Mouse (Mus musculus) small intestine, adult 2 months (tissue): Measurements from ENCODE around the gene Neb. TPM values are rescaled to one million over a fixed set of nuclear protein-coding genes. Genes with fewer than 3 reads are reported as not detected.
"Not testable (repeated sequence)": the region's sequence is repeated elsewhere in the genome, so short reads cannot be mapped to it uniquely, and the experiment has no call there.

Experiments
- H3K27ac ChIP-seq: fragments of 200-500 bp; 2 replicates; pipeline ENCODE4 v1.5.1; 2012; ENCODE audit warnings: low read depth, low read length, control low read depth, inconsistent platforms; ENCODE audit not compliant: insufficient read depth
- H3K27me3 ChIP-seq: fragments of 200-500 bp; 2 replicates; pipeline ENCODE4 v1.6.1; 2012; ENCODE audit warnings: mild to moderate bottlenecking, moderate library complexity, low read length, inconsistent platforms; ENCODE audit not compliant: control insufficient read depth, insufficient read depth
- H3K36me3 ChIP-seq: fragments of 200-500 bp; 2 replicates; pipeline ENCODE4 v1.6.1; 2012; ENCODE audit warnings: mild to moderate bottlenecking, low read length, control low read depth, inconsistent platforms; ENCODE audit not compliant: control insufficient read depth, insufficient read depth
- H3K4me1 ChIP-seq: fragments of 200-500 bp; 2 replicates; pipeline ENCODE4 v1.6.1; 2012; ENCODE audit warnings: low read length, inconsistent platforms, mixed read lengths; ENCODE audit not compliant: control insufficient read depth, insufficient read depth, insufficient read length
- H3K4me3 ChIP-seq: fragments of 200-500 bp; 2 replicates; pipeline ENCODE4 v1.5.1; 2012; ENCODE audit warnings: low read depth, mild to moderate bottlenecking, control low read depth, inconsistent platforms, low read length, moderate library complexity
- CTCF ChIP-seq: fragments of 200-500 bp; IDR thresholded peaks from 2 replicates; pipeline ENCODE4 v1.5.1; 2012; ENCODE audit warnings: low read depth, mild to moderate bottlenecking, control low read depth, inconsistent platforms, low read length, moderate library complexity, mixed read lengths; ENCODE audit not compliant: insufficient replicate concordance, insufficient read length; ENCODE audit errors: extremely low read depth
- POLR2A ChIP-seq: fragments of 200-500 bp; IDR thresholded peaks from 2 replicates; pipeline ENCODE4 v1.6.1; 2012; ENCODE audit warnings: low read depth, mild to moderate bottlenecking, control low read depth, inconsistent platforms, low read length, moderate library complexity
- WGBS: fragments of 180-500 bp; shearing (Covaris S2); methylation state at CpG from one replicate; pipeline ENCODE4 v1.1.7; 2018; 5-methylcytosine and 5-hydroxymethylcytosine counted together
- polyA plus RNA-seq: library from polyadenylated mRNA; depleted of rRNA; stranded (reverse); fragments of >200 nt; gene quantifications from 2 replicates; pipeline ENCODE4 v1.2.3, GENCODE M21; 2012; rRNA removed

The Neb gene
- polyA plus RNA-seq, 1 experiment: 0.23 TPM

- TF ChIP-seq CTCF (no peak), POLR2A (no peak)
- H3K4me1 ChIP-seq: no peaks in the 10 kb centered on the region
- 66% methylated on average over 8 of the region's 8 CpGs for WGBS
- no peak overlapping the region for H3K27ac ChIP-seq
- no peak overlapping the region for H3K4me3 ChIP-seq
- H3K27me3 ChIP-seq: no peaks in the 10 kb centered on the region
- no peaks in the 10 kb centered on the region for H3K36me3 ChIP-seq
Measured at GRCm38 (mm10) chr2:52176537-52176936, 201.7 kb downstream of the Neb start.

- Histone ChIP-seq H3K4me1 (no peaks in the 10 kb centered on the region), H3K4me3 (no peak overlapping the region), H3K27me3 (no peaks in the 10 kb centered on the region), H3K36me3 (no peaks in the 10 kb centered on the region), H3K27ac (no peak overlapping the region)
- no peak for TF ChIP-seq CTCF
- TF ChIP-seq POLR2A: no peak
- 89% methylated on average over 4 of the region's 4 CpGs for WGBS
Measured at GRCm38 (mm10) chr2:52174951-52175350, 203.3 kb downstream of the Neb start.

GRCm38 (mm10) chr2:52169243-52170005, 208.8 kb downstream of the Neb start:
- no peak overlapping the region for H3K4me3 ChIP-seq
- no peak for TF ChIP-seq POLR2A
- no peak for TF ChIP-seq CTCF
- H3K4me1 ChIP-seq: no peaks in the 10 kb centered on the region
- no peaks in the 10 kb centered on the region for H3K36me3 ChIP-seq
- 82% methylated on average over 7 of the region's 7 CpGs for WGBS
- H3K27ac ChIP-seq: no peak overlapping the region
- H3K27me3 ChIP-seq: no peaks in the 10 kb centered on the region

DNA sequence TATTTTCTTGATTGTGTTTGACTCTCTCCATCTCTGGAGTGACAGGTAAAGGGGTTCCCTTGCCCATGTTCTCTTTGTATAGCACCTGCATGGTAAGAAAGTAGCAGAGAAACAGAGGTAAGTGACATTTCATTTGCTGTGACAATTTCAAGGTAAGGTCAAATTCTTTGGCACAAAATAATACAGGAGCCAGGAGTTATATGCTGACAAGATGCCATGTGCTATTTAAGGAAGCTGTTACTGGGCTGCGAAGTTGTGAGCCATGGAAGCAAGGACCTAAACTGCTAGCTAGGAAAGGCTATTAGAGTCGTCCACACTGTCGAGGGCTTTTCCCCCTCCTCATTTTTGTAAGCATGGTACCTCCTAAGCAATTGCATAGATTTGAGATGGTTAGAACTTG, 225.2 kb downstream of the Neb start:
- 82% methylated on average over 3 of the region's 3 CpGs for WGBS
- H3K4me1 ChIP-seq: no peaks in the 10 kb centered on the region
- TF ChIP-seq CTCF (no peak), POLR2A (no peak)
- no peaks in the 10 kb centered on the region for H3K27me3 ChIP-seq
- H3K4me3 ChIP-seq: no peak overlapping the region
- H3K27ac ChIP-seq: no peak overlapping the region
- H3K36me3 ChIP-seq: no peaks in the 10 kb centered on the region

- 94% methylated on average over 2 of the region's 2 CpGs for WGBS
- TF ChIP-seq CTCF (no peak), POLR2A (no peak)
- no peak overlapping the region for H3K4me3 ChIP-seq
Measured at GRCm38 (mm10) chr2:52133351-52133750, 244.9 kb downstream of the Neb start.

DNA sequence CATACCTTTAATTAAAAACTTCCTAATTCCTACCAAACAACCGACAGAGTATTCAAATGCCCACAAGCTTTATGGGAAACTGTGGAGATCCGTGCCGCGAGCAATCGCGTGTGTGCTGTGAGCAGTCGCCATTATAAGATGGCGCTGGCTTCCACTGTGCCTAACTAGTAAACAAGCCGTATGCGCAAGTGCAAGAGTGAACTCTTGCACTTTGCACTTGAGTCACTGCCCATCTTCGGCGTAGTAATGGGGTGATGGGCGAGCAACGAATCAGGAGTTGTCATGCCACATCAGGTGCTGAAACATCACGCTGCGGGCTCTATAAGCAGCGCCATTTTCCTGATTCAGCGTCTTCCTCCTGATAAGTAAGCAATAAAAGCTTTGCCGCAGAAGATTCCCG, 246.9 kb downstream of the Neb start:
- 97% methylated on average over 20 of the region's 20 CpGs for WGBS
- not testable (repeated sequence) for H3K27me3 ChIP-seq

More at GRCm38 (mm10) chr2:52133351-52133750, 244.9 kb downstream of the Neb start:
- Histone ChIP-seq H3K27ac (no peak overlapping the region), H3K4me1 (no peaks in the 10 kb centered on the region), H3K36me3 (no peaks in the 10 kb centered on the region), H3K27me3 (no peaks in the 10 kb centered on the region)

DNA sequence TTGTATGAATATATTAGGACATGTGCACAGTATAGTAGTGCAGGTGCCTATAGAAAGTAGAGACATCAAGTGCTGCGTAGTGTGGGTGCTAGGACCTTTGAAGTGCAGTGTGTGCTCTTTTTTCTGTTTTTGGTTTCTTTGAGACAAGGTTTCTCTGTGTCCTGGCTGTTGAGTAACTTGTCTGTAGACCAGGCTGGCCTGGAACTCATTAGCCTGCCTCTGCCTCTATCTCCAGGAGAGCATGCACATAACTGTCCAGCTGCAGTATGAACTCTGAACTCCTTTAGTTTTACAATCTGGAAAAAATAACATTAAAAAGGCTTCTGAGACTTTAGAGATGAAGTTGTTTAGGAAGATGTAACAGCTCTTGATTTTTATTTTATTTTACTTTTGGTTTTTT, 264.2 kb downstream of the Neb start:
- H3K27me3 ChIP-seq: no peaks in the 10 kb centered on the region
- no peak overlapping the region for H3K4me3 ChIP-seq
- WGBS: 95% methylated on average over 1 of the region's 1 CpGs
- H3K36me3 ChIP-seq: peaks cover 52% of the 10 kb centered on the region
- no peaks in the 10 kb centered on the region for H3K4me1 ChIP-seq
- no peak for TF ChIP-seq POLR2A
- TF ChIP-seq CTCF: no peak
- no peak overlapping the region for H3K27ac ChIP-seq

More for the DNA sequence above, 246.9 kb downstream of the Neb start:
- not testable (repeated sequence) for H3K4me1 ChIP-seq, H3K27ac ChIP-seq, H3K36me3 ChIP-seq, H3K4me3 ChIP-seq

Other genes with a start within 250 kb of the Neb start
- gene Arl5a, start 46.4 kb upstream of the Neb start, polyA plus RNA-seq: 4.4 and 6.9 TPM in 2 replicates